Mouse (Mus musculus): Measurements from ENCODE around the gene Gm49342. TPM values are rescaled to one million over a fixed set of nuclear protein-coding genes. Genes with fewer than 3 reads are reported as not detected.
"Not testable (repeated sequence)": the region's sequence is repeated elsewhere in the genome, so short reads cannot be mapped to it uniquely, and the experiment has no call there.

The Gm49342 gene
- polyA plus RNA-seq, 1 experiment, result 5.5 TPM

GRCm38 (mm10) chr14:50976674-50977073 lies 32.4 kb downstream of the Gm49342 start:
- Histone ChIP-seq H3K4me3 (ENCODE audit: control insufficient read depth, low read depth, low read length) (no peak overlapping the region), H3K4me1 (ENCODE audit: control insufficient read depth, insufficient read depth, low read length) (peaks cover 8% of the 10 kb centered on the region), H3K27ac (ENCODE audit: control insufficient read depth, insufficient read depth, low read depth, low read length) (no peak overlapping the region), H3K36me3 (ENCODE audit: control insufficient read depth, insufficient read depth, low read length) (no peaks in the 10 kb centered on the region), H3K27me3 (ENCODE audit: control insufficient read depth, insufficient read depth, low read length) (no peaks in the 10 kb centered on the region)
- no peak for TF ChIP-seq CTCF (IDR thresholded peaks at IDR 0.05; ENCODE audit: control insufficient read depth, insufficient read depth, insufficient replicate concordance, low read depth, low read length)
- TF ChIP-seq POLR2A (IDR thresholded peaks at IDR 0.05; ENCODE audit: control insufficient read depth, low read depth, low read length), result no peak

DNA sequence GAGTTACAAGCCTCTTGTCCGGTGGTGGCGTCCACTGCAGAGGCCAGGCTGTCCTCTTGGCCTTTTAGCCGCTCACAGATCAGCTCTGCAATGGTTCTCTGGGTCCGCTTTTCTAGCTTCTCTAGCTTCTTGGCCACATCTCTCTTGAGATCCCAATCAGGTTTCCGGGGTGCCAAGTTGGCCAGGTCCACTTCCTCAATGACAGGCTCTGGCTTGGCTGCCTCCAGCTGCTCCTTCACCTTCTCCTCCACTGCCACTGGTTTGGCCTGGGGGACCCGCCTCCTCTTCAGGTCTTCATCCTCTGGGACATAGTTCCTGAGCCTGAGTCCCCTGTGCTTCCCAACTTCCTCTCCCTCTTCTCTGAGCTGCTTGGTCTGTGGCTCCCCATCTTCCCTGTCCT lies 34.1 kb downstream of the Gm49342 start:
- not testable (repeated sequence) for H3K27me3 ChIP-seq (ENCODE audit: control insufficient read depth, insufficient read depth, low read length); H3K27ac ChIP-seq (ENCODE audit: control insufficient read depth, insufficient read depth, low read depth, low read length); H3K4me1 ChIP-seq (ENCODE audit: control insufficient read depth, insufficient read depth, low read length); H3K36me3 ChIP-seq (ENCODE audit: control insufficient read depth, insufficient read depth, low read length)
- H3K4me3 ChIP-seq (ENCODE audit: control insufficient read depth, low read depth, low read length), result peak overlapping the region; percentile 76

DNA sequence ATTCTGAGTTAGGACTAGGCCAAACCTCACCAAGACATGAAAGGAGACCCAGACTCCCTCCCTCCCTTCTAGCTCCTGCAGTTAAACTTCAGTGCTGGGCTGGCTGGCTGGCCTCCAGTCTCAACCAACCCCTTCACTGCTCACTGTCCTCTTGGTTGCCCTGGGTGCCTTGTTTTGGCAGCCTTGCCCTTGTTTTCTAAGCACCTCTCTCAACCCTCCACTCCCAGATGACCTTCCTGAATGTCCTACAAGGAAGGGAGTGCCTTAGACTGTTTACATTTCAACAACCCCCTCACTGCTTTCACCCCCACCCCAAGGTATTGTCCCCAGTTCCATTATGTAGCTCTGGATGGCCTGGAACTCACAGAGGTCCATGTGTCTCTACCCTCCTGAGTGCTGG lies 35.3 kb downstream of the Gm49342 start:
- Histone ChIP-seq H3K27me3 (ENCODE audit: control insufficient read depth, insufficient read depth, low read length) (no peaks in the 10 kb centered on the region), H3K4me1 (ENCODE audit: control insufficient read depth, insufficient read depth, low read length) (peaks cover 8% of the 10 kb centered on the region), H3K36me3 (ENCODE audit: control insufficient read depth, insufficient read depth, low read length) (no peaks in the 10 kb centered on the region), H3K27ac (ENCODE audit: control insufficient read depth, insufficient read depth, low read depth, low read length) (no peak overlapping the region), H3K4me3 (ENCODE audit: control insufficient read depth, low read depth, low read length) (no peak overlapping the region)
- TF ChIP-seq POLR2A (IDR thresholded peaks at IDR 0.05; ENCODE audit: control insufficient read depth, low read depth, low read length) (no peak), CTCF (IDR thresholded peaks at IDR 0.05; ENCODE audit: control insufficient read depth, insufficient read depth, insufficient replicate concordance, low read depth, low read length) (no peak)

GRCm38 (mm10) chr14:50981207-50981606 lies 36.9 kb downstream of the Gm49342 start:
- no peaks in the 10 kb centered on the region for H3K36me3 ChIP-seq (ENCODE audit: control insufficient read depth, insufficient read depth, low read length)

GRCm38 (mm10) chr14:50981837-50982236 lies 37.5 kb downstream of the Gm49342 start:
- peaks cover 8% of the 10 kb centered on the region for H3K4me1 ChIP-seq (ENCODE audit: control insufficient read depth, insufficient read depth, low read length)
- H3K27me3 ChIP-seq (ENCODE audit: control insufficient read depth, insufficient read depth, low read length), result no peaks in the 10 kb centered on the region
- H3K36me3 ChIP-seq (ENCODE audit: control insufficient read depth, insufficient read depth, low read length), result no peaks in the 10 kb centered on the region
- H3K4me3 ChIP-seq (ENCODE audit: control insufficient read depth, low read depth, low read length), result no peak overlapping the region
- no peak overlapping the region for H3K27ac ChIP-seq (ENCODE audit: control insufficient read depth, insufficient read depth, low read depth, low read length)
- no peak for TF ChIP-seq POLR2A (IDR thresholded peaks at IDR 0.05; ENCODE audit: control insufficient read depth, low read depth, low read length)

More at GRCm38 (mm10) chr14:50981207-50981606, 36.9 kb downstream of the Gm49342 start:
- Histone ChIP-seq H3K27me3 (ENCODE audit: control insufficient read depth, insufficient read depth, low read length) (no peaks in the 10 kb centered on the region), H3K27ac (ENCODE audit: control insufficient read depth, insufficient read depth, low read depth, low read length) (no peak overlapping the region), H3K4me1 (ENCODE audit: control insufficient read depth, insufficient read depth, low read length) (peaks cover 8% of the 10 kb centered on the region), H3K4me3 (ENCODE audit: control insufficient read depth, low read depth, low read length) (no peak overlapping the region)
- TF ChIP-seq CTCF (IDR thresholded peaks at IDR 0.05; ENCODE audit: control insufficient read depth, insufficient read depth, insufficient replicate concordance, low read depth, low read length) (no peak), POLR2A (IDR thresholded peaks at IDR 0.05; ENCODE audit: control insufficient read depth, low read depth, low read length) (no peak)

DNA sequence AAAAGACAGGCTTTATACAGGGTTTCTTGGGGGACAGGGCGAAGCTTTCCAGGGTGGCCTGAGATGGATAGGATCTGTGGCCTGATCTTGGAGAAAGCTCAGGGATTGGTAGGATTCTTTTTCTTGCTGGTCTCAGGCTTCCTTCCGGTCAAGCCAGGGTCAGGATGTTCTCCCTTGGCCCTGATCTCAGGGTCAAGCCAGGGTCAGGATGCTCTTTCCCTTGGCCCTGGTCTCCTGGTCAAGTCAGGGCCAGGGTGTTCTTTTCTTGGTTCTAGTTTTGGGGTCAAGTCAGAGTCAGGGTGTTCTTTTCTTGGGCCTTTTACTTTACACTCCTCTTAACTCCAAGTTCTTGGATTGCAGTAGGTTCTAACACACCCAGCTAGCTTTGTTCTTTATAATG lies 43.4 kb downstream of the Gm49342 start:
- Histone ChIP-seq H3K36me3 (ENCODE audit: control insufficient read depth, insufficient read depth, low read length) (no peaks in the 10 kb centered on the region), H3K4me1 (ENCODE audit: control insufficient read depth, insufficient read depth, low read length) (no peaks in the 10 kb centered on the region), H3K4me3 (ENCODE audit: control insufficient read depth, low read depth, low read length) (no peak overlapping the region), H3K27ac (ENCODE audit: control insufficient read depth, insufficient read depth, low read depth, low read length) (no peak overlapping the region), H3K27me3 (ENCODE audit: control insufficient read depth, insufficient read depth, low read length) (no peaks in the 10 kb centered on the region)
- no peak for TF ChIP-seq POLR2A (IDR thresholded peaks at IDR 0.05; ENCODE audit: control insufficient read depth, low read depth, low read length)
- no peak for TF ChIP-seq CTCF (IDR thresholded peaks at IDR 0.05; ENCODE audit: control insufficient read depth, insufficient read depth, insufficient replicate concordance, low read depth, low read length)

- H3K27me3 ChIP-seq (ENCODE audit: control insufficient read depth, insufficient read depth, low read length), result no peaks in the 10 kb centered on the region
- H3K36me3 ChIP-seq (ENCODE audit: control insufficient read depth, insufficient read depth, low read length), result no peaks in the 10 kb centered on the region
- TF ChIP-seq POLR2A (IDR thresholded peaks at IDR 0.05; ENCODE audit: control insufficient read depth, low read depth, low read length) (no peak), CTCF (IDR thresholded peaks at IDR 0.05; ENCODE audit: control insufficient read depth, insufficient read depth, insufficient replicate concordance, low read depth, low read length) (no peak)
- H3K27ac ChIP-seq (ENCODE audit: control insufficient read depth, insufficient read depth, low read depth, low read length), result no peak overlapping the region
- no peaks in the 10 kb centered on the region for H3K4me1 ChIP-seq (ENCODE audit: control insufficient read depth, insufficient read depth, low read length)
- H3K4me3 ChIP-seq (ENCODE audit: control insufficient read depth, low read depth, low read length), result no peak overlapping the region
Observed at GRCm38 (mm10) chr14:50991037-50991436, 46.7 kb downstream of the Gm49342 start.

DNA sequence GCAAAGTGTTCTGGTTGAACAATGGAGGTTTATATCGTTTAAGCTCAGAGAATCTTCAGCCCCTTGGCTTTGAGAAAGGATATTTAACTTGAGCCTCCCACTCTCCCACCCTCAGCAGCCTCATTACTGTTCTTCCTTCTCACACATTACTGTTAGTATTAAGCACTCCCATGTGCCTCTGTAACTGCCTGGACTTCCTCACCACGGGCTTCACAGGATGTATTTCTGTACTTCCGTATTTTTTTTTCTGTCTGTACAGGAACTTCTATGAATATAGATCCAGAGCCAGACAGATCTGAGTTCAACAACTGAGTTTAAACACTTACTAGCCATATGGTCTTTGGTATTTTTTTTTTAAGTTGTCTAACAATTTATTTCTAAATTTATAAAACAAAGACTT lies 52.8 kb downstream of the Gm49342 start:
- Histone ChIP-seq H3K4me3 (ENCODE audit: control insufficient read depth, low read depth, low read length) (no peak overlapping the region), H3K27ac (ENCODE audit: control insufficient read depth, insufficient read depth, low read depth, low read length) (no peak overlapping the region), H3K36me3 (ENCODE audit: control insufficient read depth, insufficient read depth, low read length) (no peaks in the 10 kb centered on the region), H3K4me1 (ENCODE audit: control insufficient read depth, insufficient read depth, low read length) (no peaks in the 10 kb centered on the region), H3K27me3 (ENCODE audit: control insufficient read depth, insufficient read depth, low read length) (no peaks in the 10 kb centered on the region)
- TF ChIP-seq CTCF (IDR thresholded peaks at IDR 0.05; ENCODE audit: control insufficient read depth, insufficient read depth, insufficient replicate concordance, low read depth, low read length) (no peak), POLR2A (IDR thresholded peaks at IDR 0.05; ENCODE audit: control insufficient read depth, low read depth, low read length) (no peak)
